Comparison of ENCODE assay signal across 8 mouse cellular contexts in the genomic region with DNA sequence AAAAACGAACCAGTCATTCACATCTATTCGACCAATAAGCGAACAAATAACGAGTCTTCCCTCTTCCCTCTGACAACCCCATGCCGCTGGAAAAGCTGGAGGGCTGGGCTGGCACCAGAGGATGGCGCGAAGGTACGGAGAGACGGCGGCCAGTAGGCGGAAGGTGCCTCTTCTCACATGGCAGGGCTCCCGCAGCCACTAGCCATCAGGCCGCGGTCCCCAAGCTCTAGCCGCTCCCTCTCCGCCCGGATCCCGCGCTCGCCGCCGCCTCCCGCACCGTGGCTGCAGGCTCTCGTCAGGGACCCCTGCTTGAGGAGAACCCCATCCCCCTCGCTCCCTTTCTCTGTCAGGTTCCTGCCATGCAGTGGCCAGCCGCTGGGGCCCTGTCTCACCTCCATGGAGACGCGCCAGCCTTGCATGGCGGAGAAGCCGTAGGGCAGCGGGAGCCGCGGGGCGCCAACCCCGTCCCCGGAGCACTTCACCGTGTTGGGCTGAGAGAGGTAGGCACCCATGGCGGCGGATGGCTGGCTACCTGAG. TPM values are rescaled to one million over a fixed set of nuclear protein-coding genes. Genes with fewer than 3 reads are reported as not detected.
DNase-seq lines count a peak whose midpoint lies in the region; ATAC-seq and TF ChIP-seq lines count a peak whose summit lies in the region.

No protein-coding gene starts in this region.

- no peak for DNase-seq in kidney, adult 11 months
- peak; percentile 62 for DNase-seq in NIH3T3 (ENCODE audit: low read depth)
- no peak for DNase-seq in lung, adult 2 months
- DNase-seq in thymus, adult 18-20 months: no peak

- H3K36me3 ChIP-seq in kidney, embryonic 14.5 days (ENCODE audit: control insufficient read depth, insufficient read depth, low read length): no peaks in the 10 kb centered on the region
- no peaks in the 10 kb centered on the region for H3K36me3 ChIP-seq in hindbrain, embryonic 16.5 days (ENCODE audit: control insufficient read depth, insufficient read depth, low read length)

- peak overlapping the region; percentile 85 for H3K9ac ChIP-seq in kidney, embryonic 14.5 days (ENCODE audit: low read depth, low read length)
- peak overlapping the region; percentile 93 for H3K9ac ChIP-seq in hindbrain, embryonic 16.5 days (ENCODE audit: low read depth, low read length)

- no peaks in the 10 kb centered on the region for H3K9me3 ChIP-seq in kidney, embryonic 14.5 days (ENCODE audit: control insufficient read depth, low read length)
- no peaks in the 10 kb centered on the region for H3K9me3 ChIP-seq in hindbrain, embryonic 16.5 days (ENCODE audit: control insufficient read depth, low read length)

- TF ChIP-seq CTCF in lung, adult 2 months (IDR thresholded peaks at IDR 0.05; ENCODE audit: insufficient read depth, low read length): no peak
- TF ChIP-seq CTCF in olfactory bulb, adult 2 months (IDR thresholded peaks at IDR 0.05; ENCODE audit: insufficient read depth, low read depth, low read length): no peak

- peak; percentile 78 for ATAC-seq in kidney, embryonic 14.5 days (ENCODE audit: low FRiP score, low TSS enrichment)
- peak; percentile 44 for ATAC-seq in erythroblast, adult 5-6 weeks (replicated peaks; ENCODE audit: low FRiP score, poor library complexity, severe bottlenecking)
- no peak for ATAC-seq in hindbrain, embryonic 16.5 days

- WGBS in kidney, embryonic 14.5 days: under 1% methylated on average over 39 of the region's 40 CpGs
- under 1% methylated on average over 39 of the region's 40 CpGs for WGBS in hindbrain, embryonic 16.5 days
- under 1% methylated on average over 40 of the region's 40 CpGs for WGBS in lung, adult 2 months
- WGBS in olfactory bulb, adult 2 months: under 1% methylated on average over 40 of the region's 40 CpGs

- TF ChIP-seq POLR2A in lung, adult 2 months (IDR thresholded peaks at IDR 0.05; ENCODE audit: borderline replicate concordance, extremely low read depth, low read depth, low read length): no peak
- no peak for TF ChIP-seq POLR2A in olfactory bulb, adult 2 months (IDR thresholded peaks at IDR 0.05; ENCODE audit: insufficient read depth, low read depth, low read length)

- H3K4me1 ChIP-seq in kidney, embryonic 14.5 days (ENCODE audit: control insufficient read depth, insufficient read depth, low read length): no peaks in the 10 kb centered on the region; the same call in 1 of the 2 replicates
- peaks cover 7% of the 10 kb centered on the region for H3K4me1 ChIP-seq in hindbrain, embryonic 16.5 days (ENCODE audit: control insufficient read depth, insufficient read depth, low read depth, low read length)
- H3K4me1 ChIP-seq in lung, adult 2 months (ENCODE audit: control insufficient read depth, insufficient read depth, low read length): peaks cover 6% of the 10 kb centered on the region; the same call in 1 of the 2 replicates
- H3K4me1 ChIP-seq in olfactory bulb, adult 2 months (ENCODE audit: control insufficient read depth, insufficient read depth, low read length): 0 out of 2 replicates have a peak, but pooled peaks cover 2% of the 10 kb centered on the region

- H3K4me3 ChIP-seq in kidney, embryonic 14.5 days (ENCODE audit: low read length): peak overlapping the region; percentile 87
- H3K4me3 ChIP-seq in hindbrain, embryonic 16.5 days (ENCODE audit: low read length): peak overlapping the region; percentile 100
- peak overlapping the region; percentile 80 for H3K4me3 ChIP-seq in lung, adult 2 months (replicated peaks; ENCODE audit: extremely low read depth, low read depth, low read length)
- H3K4me3 ChIP-seq in olfactory bulb, adult 2 months (ENCODE audit: insufficient read depth, low read depth, low read length): peak overlapping the region; percentile 97

- H3K27ac ChIP-seq in kidney, embryonic 14.5 days (ENCODE audit: low read depth, low read length): peak overlapping the region; percentile 95
- H3K27ac ChIP-seq in hindbrain, embryonic 16.5 days (ENCODE audit: low read depth, low read length): peak overlapping the region; percentile 92
- peak overlapping the region; percentile 64 for H3K27ac ChIP-seq in olfactory bulb, adult 2 months (ENCODE audit: insufficient read depth, low read depth, low read length)

- no peaks in the 10 kb centered on the region for H3K27me3 ChIP-seq in kidney, embryonic 14.5 days (ENCODE audit: control insufficient read depth, insufficient read depth, low read length)
- no peaks in the 10 kb centered on the region for H3K27me3 ChIP-seq in hindbrain, embryonic 16.5 days (replicated peaks; ENCODE audit: control insufficient read depth, insufficient read depth, low read length)

- peak overlapping the region; percentile 64 for H3K4me2 ChIP-seq in kidney, embryonic 14.5 days (replicated peaks; ENCODE audit: low read depth, low read length)
- peak overlapping the region; percentile 82 for H3K4me2 ChIP-seq in hindbrain, embryonic 16.5 days (ENCODE audit: low read length)

RNA-seq across cellular contexts. Expression of a gene that starts 0.5 kb away (rescaled TPM):
- polyA plus RNA-seq in kidney, embryonic 14.5 days (2014; fragmentation: Nextera tagmentation; extraction: Ambion mirVana): 130 and 145 TPM in 2 replicates
- total RNA-seq in erythroblast, adult 5-6 weeks (2015; ENCODE audit: low replicate concordance): 35.4 and 46.4 TPM in 2 replicates
- 67.5 and 132 TPM in 2 replicates for total RNA-seq in erythroblast, adult 5-6 weeks (2017; ENCODE audit: low replicate concordance)
- polyA plus RNA-seq in hindbrain, embryonic 16.5 days (2015; fragmentation: Nextera tagmentation; extraction: Ambion mirVana): 172 and 185 TPM in 2 replicates
- polyA plus RNA-seq in lung, adult 2 months (2012; rRNA removed): 67.4 and 89.5 TPM in 2 replicates
- not detected in 2 replicates for polyA plus RNA-seq in olfactory bulb, adult 2 months (2012; ENCODE audit: insufficient read depth, insufficient read length, low replicate concordance, missing spikeins)

RNA-seq across cellular contexts. Expression of a gene that starts 17.9 kb away (rescaled TPM):
- polyA plus RNA-seq in kidney, embryonic 14.5 days (2014; fragmentation: Nextera tagmentation; extraction: Ambion mirVana): 6.7 and 9.0 TPM in 2 replicates
- 2.3 and 4.8 TPM in 2 replicates for total RNA-seq in erythroblast, adult 5-6 weeks (2015; ENCODE audit: low replicate concordance)
- total RNA-seq in erythroblast, adult 5-6 weeks (2017; ENCODE audit: low replicate concordance): 5.5 and 5.9 TPM in 2 replicates
- 12.3 and 14.0 TPM in 2 replicates for polyA plus RNA-seq in hindbrain, embryonic 16.5 days (2015; fragmentation: Nextera tagmentation; extraction: Ambion mirVana)
- 45.2 and 52.4 TPM in 2 replicates for polyA plus RNA-seq in lung, adult 2 months (2012; rRNA removed)
- not detected in 2 replicates for polyA plus RNA-seq in olfactory bulb, adult 2 months (2012; ENCODE audit: insufficient read depth, insufficient read length, low replicate concordance, missing spikeins)

RNA-seq across cellular contexts. Expression of a gene that starts 20.7 kb away (rescaled TPM):
- 115 and 153 TPM in 2 replicates for polyA plus RNA-seq in kidney, embryonic 14.5 days (2014; fragmentation: Nextera tagmentation; extraction: Ambion mirVana)
- total RNA-seq in erythroblast, adult 5-6 weeks (2015; ENCODE audit: low replicate concordance): 20.1 and 31.5 TPM in 2 replicates
- 23.0 and 28.1 TPM in 2 replicates for total RNA-seq in erythroblast, adult 5-6 weeks (2017; ENCODE audit: low replicate concordance)
- 167 and 174 TPM in 2 replicates for polyA plus RNA-seq in hindbrain, embryonic 16.5 days (2015; fragmentation: Nextera tagmentation; extraction: Ambion mirVana)
- polyA plus RNA-seq in lung, adult 2 months (2012; rRNA removed): 170 and 188 TPM in 2 replicates
- 272 TPM in 1 of 2 replicates, not detected in the other for polyA plus RNA-seq in olfactory bulb, adult 2 months (2012; ENCODE audit: insufficient read depth, insufficient read length, low replicate concordance, missing spikeins)

RNA-seq across cellular contexts. Expression of a gene that starts 21.1 kb away (rescaled TPM):
- polyA plus RNA-seq in kidney, embryonic 14.5 days (2014; fragmentation: Nextera tagmentation; extraction: Ambion mirVana): 0.39 and 0.72 TPM in 2 replicates
- total RNA-seq in erythroblast, adult 5-6 weeks (2015; ENCODE audit: low replicate concordance): not detected in 2 replicates
- total RNA-seq in erythroblast, adult 5-6 weeks (2017; ENCODE audit: low replicate concordance): not detected in 2 replicates
- polyA plus RNA-seq in hindbrain, embryonic 16.5 days (2015; fragmentation: Nextera tagmentation; extraction: Ambion mirVana): 0.41 TPM in 1 of 2 replicates, not detected in the other
- 0.36 and 0.70 TPM in 2 replicates for polyA plus RNA-seq in lung, adult 2 months (2012; rRNA removed)
- polyA plus RNA-seq in olfactory bulb, adult 2 months (2012; ENCODE audit: insufficient read depth, insufficient read length, low replicate concordance, missing spikeins): not detected in 2 replicates

RNA-seq across cellular contexts. Expression of a gene that starts 26.7 kb away (rescaled TPM):
- polyA plus RNA-seq in kidney, embryonic 14.5 days (2014; fragmentation: Nextera tagmentation; extraction: Ambion mirVana): 60.1 and 67.3 TPM in 2 replicates
- 9.8 and 42.1 TPM in 2 replicates for total RNA-seq in erythroblast, adult 5-6 weeks (2015; ENCODE audit: low replicate concordance)
- 13.5 and 18.7 TPM in 2 replicates for total RNA-seq in erythroblast, adult 5-6 weeks (2017; ENCODE audit: low replicate concordance)
- 88.5 and 91.6 TPM in 2 replicates for polyA plus RNA-seq in hindbrain, embryonic 16.5 days (2015; fragmentation: Nextera tagmentation; extraction: Ambion mirVana)
- polyA plus RNA-seq in lung, adult 2 months (2012; rRNA removed): 28.3 and 44.9 TPM in 2 replicates
- not detected in 2 replicates for polyA plus RNA-seq in olfactory bulb, adult 2 months (2012; ENCODE audit: insufficient read depth, insufficient read length, low replicate concordance, missing spikeins)
